Mouse (Mus musculus) right cerebral cortex, postnatal 36 days (tissue): Measurements from ENCODE around the gene Iqsec1.

Source experiments
- DNase-seq, 2 experiments: peaks; one replicate each; pipeline ENCODE4 v3.0.0; 2022; ENCODE audit warnings: low spot score in 2 of 2, mixed read lengths in 1 of 2

Gene Iqsec1

GRCm38 (mm10) chr6:90813526-90813925, 175.0 kb downstream of the Iqsec1 start:
- DNase-seq: no peak

- no peak for DNase-seq
Measured at GRCm38 (mm10) chr6:90812584-90812983, 175.9 kb downstream of the Iqsec1 start.

- no peak for DNase-seq
Measured at GRCm38 (mm10) chr6:90812072-90812471, 176.4 kb downstream of the Iqsec1 start.

GRCm38 (mm10) chr6:90810576-90810975, 177.9 kb downstream of the Iqsec1 start:
- no peak for DNase-seq

- DNase-seq: peak; percentile 93 to 98
Measured at GRCm38 (mm10) chr6:90809960-90810362, 178.5 kb downstream of the Iqsec1 start.

GRCm38 (mm10) chr6:90809077-90809840, 179.2 kb downstream of the Iqsec1 start:
- DNase-seq: no peak

- no peak for DNase-seq
Measured at GRCm38 (mm10) chr6:90808544-90808943, 179.9 kb downstream of the Iqsec1 start.

- no peak for DNase-seq
Measured at GRCm38 (mm10) chr6:90808134-90808533, 180.4 kb downstream of the Iqsec1 start.

GRCm38 (mm10) chr6:90807581-90807980, 180.9 kb downstream of the Iqsec1 start:
- no peak for DNase-seq

GRCm38 (mm10) chr6:90806743-90807142, 181.7 kb downstream of the Iqsec1 start:
- no peak for DNase-seq

- no peak for DNase-seq
Measured at GRCm38 (mm10) chr6:90805101-90805500, 183.4 kb downstream of the Iqsec1 start.

GRCm38 (mm10) chr6:90804646-90805045, 183.8 kb downstream of the Iqsec1 start:
- DNase-seq: no peak

GRCm38 (mm10) chr6:90802604-90803003, 185.9 kb downstream of the Iqsec1 start:
- peak; percentile 59 to 71 for DNase-seq

GRCm38 (mm10) chr6:90802058-90802457, 186.4 kb downstream of the Iqsec1 start:
- DNase-seq: no peak

- DNase-seq: no peak
Measured at GRCm38 (mm10) chr6:90800825-90801224, 187.7 kb downstream of the Iqsec1 start.

- DNase-seq: no peak
Measured at GRCm38 (mm10) chr6:90799116-90799515, 189.4 kb downstream of the Iqsec1 start.

GRCm38 (mm10) chr6:90798201-90798600, 190.3 kb downstream of the Iqsec1 start:
- no peak for DNase-seq

- DNase-seq: no peak
Measured at GRCm38 (mm10) chr6:90796902-90797596, 191.4 kb downstream of the Iqsec1 start.

GRCm38 (mm10) chr6:90790901-90791300, 197.6 kb downstream of the Iqsec1 start:
- DNase-seq: no peak

- DNase-seq: no peak
Measured at GRCm38 (mm10) chr6:90789520-90789919, 199.0 kb downstream of the Iqsec1 start.

GRCm38 (mm10) chr6:90787587-90787986, 200.9 kb downstream of the Iqsec1 start:
- no peak for DNase-seq

GRCm38 (mm10) chr6:90787036-90787435, 201.4 kb downstream of the Iqsec1 start:
- no peak for DNase-seq

GRCm38 (mm10) chr6:90786589-90786988, 201.9 kb downstream of the Iqsec1 start:
- no peak for DNase-seq
